Mouse (Mus musculus) megakaryocyte, adult 5-6 weeks (primary cell): ENCODE measurements around the gene Fbxw11. TPM values are rescaled to one million over a fixed set of nuclear protein-coding genes. Genes with fewer than 3 reads are reported as not detected.
A peak's percentile ranks its signal among the peaks of the same experiment; 100 is the strongest.
"Not testable (repeated sequence)": the region's sequence is repeated elsewhere in the genome, so short reads cannot be mapped to it uniquely, and the experiment has no call there.

Source experiments
- ATAC-seq: 2 replicates; pipeline ENCODE4 v1.8.0; 2016; ENCODE audit warnings: mild to moderate bottlenecking, inconsistent platforms; ENCODE audit not compliant: poor library complexity, severe bottlenecking
- total RNA-seq, 2 experiments: library from RNA; stranded (forward) in 1 of 2; stranded (reverse) in 1 of 2; fragments of 153-499, 151-499 nt in 1 of 2; fragments of 221-1000, 200-1000 nt in 1 of 2; gene quantifications; 2 replicates each; pipeline versions ENCODE4 v1.2.3 to v1.2.4; 2015 to 2017

Fbxw11 gene
- total RNA-seq, 2 experiments from 2014 or later: 30.0 to 47.0 TPM

DNA sequence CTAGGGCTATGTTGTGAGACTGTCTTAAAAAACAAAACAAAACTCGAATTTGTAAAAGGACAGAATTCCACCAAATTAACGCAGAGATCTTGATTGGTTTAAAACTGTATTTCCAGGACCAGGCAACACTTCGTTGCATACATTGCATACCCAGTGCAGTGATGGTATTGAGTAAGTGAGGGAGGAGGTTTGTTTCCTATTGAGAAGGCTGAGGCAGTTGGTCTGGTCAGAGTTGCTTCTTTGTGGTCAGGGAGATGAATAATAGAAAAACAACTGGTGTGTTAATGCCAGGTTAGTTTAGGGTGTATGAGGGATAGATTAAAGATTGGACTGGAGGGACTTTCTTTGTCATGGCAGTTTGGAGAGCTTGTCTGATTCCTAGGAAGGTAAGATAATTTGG, 23.1 kb downstream of the Fbxw11 start:
- ATAC-seq: peak; percentile 77

DNA sequence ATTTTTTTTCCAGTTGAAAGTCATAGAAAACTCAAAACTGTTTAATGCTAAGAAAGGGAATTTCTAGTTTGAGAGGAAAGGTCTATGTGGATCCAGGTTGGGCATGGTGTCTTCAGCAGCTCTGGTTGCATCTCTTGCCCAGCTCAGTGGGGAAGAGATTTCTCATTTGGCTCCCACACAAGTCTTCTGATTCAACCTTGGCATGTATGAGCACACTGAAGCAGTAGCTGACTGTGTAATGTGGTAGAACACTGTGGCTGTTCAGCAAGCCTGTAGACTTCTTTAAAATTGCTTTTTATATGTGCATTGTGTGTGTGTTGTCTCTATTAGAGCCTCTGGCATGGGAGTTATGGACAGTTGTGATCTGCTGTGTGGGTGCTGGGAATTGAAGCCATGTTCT, 24.5 kb downstream of the Fbxw11 start:
- ATAC-seq: no peak

DNA sequence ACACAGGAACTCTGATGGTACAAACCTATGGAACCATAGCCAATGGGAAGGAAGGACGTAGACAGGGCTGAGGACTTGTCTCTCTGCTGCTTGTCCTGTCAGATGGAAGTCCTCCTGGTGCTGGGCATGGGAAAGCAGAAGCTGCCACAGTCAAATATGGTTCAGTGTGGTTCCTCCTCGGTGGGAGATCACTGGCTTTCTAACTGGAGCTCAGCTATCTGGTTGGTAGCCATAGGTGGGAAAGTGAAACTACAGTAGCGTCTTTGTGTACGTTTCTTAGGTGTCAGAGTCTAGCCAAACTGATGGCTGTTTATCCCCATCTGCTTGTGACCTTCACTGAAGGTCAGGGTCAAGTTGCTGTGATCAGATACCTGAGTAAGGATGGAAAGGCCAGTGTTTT, 29.0 kb downstream of the Fbxw11 start:
- peak; percentile 81 for ATAC-seq

DNA sequence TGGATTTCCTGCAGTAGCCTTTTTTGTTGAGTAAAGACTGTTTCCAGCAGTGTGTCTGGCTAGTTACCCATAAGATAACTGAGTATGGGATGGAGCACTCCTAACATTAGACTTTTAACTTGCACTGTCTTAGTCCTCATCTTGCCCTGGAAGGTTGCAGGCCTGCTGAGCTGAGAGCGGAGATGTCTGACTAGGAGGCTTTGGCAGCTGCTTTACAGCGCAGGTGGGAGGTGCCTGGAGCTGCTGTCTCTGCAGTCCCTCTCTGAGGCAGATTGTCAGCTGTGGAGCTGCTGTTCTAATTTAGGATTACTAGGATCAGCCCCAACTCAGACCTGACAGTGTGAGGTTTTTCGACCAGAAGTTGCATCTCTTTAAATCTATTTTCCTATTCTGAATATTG, 34.3 kb downstream of the Fbxw11 start:
- ATAC-seq: no peak

DNA sequence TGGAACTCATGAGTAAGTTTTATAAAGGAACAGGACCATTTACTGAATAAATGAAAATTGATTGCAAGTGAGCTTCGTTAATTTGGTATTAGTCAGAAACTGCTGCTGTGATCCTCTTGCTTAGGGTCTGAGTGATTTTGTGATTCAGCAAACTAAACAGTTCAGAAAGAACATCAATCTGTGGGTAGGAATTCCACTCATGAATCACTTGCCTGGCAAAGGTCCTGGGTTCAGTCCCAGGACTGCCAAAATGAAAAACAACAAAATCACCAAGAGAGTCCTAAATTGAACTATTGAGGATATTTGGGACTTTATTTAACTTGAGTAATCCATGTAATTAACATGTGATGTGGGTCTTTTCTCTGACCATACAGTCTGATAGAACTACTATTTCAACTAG, 35.3 kb downstream of the Fbxw11 start:
- ATAC-seq: no peak

DNA sequence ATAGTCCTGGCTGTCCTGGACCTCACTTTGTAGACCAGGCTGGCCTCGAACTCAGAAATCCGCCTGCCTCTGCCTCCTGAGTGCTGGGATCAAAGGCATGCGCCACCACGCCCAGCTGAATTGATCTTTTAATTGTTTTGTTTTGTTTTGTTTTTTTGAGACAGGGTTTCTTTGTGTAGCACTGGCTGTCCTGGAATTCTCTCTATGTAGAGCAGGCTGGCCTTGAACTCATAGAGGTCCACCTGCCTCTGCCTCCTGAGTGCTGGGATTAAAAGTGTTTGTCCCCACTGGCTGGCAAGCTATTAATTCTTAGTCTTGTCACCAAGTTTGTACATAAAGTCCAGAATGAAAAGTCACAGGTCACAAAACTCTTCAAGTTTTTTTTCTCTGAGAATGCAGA, 36.6 kb downstream of the Fbxw11 start:
- not testable (repeated sequence) for ATAC-seq

DNA sequence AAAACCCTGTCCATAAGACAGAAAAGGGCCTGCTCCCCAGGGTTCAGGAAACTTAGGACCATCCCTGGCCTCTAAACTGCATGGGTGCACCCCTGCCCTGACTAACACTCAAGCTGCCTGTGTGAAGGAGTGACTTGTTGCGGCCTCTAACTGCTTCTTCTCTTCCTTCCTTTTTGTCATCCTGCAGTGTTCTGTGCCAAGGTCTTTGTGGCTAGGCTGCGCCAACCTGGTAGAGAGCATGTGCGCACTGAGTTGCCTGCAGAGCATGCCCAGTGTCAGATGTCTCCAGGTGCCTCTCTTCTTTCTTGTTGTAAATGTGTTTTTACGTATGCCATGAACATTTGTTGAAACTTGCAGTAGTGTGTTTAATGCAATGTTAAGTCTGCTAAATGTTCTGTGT, 37.5 kb downstream of the Fbxw11 start:
- peak; percentile 51 for ATAC-seq

DNA sequence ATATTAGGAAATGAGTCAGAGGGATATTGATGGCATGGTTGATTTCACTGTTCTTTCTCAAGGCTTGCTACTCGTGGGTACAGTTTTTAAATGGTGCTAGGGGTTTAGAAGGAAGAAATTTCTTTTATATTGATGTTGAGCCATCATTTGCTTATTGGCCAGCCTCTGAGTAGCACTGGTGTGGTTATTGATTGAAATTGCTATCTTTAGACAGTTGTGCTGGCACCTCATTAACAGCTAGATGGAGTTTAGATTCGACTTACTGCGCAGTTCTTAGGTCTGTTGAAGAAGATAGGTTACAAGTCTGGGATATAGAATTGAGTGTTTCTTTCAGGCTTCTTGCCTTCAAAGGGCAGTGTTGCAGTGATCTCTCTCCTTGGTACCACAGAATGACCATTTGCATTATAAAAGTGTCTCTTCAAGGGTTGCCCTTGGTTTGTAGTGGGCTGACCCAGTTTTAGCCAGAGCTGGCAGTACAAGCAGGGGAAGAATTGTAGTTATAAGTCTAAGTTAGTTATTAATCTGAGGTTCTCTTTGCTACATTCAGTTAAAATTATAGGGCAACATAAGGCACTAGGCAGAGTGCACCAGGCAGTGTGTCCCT, 38.8 kb downstream of the Fbxw11 start:
- ATAC-seq: no peak

DNA sequence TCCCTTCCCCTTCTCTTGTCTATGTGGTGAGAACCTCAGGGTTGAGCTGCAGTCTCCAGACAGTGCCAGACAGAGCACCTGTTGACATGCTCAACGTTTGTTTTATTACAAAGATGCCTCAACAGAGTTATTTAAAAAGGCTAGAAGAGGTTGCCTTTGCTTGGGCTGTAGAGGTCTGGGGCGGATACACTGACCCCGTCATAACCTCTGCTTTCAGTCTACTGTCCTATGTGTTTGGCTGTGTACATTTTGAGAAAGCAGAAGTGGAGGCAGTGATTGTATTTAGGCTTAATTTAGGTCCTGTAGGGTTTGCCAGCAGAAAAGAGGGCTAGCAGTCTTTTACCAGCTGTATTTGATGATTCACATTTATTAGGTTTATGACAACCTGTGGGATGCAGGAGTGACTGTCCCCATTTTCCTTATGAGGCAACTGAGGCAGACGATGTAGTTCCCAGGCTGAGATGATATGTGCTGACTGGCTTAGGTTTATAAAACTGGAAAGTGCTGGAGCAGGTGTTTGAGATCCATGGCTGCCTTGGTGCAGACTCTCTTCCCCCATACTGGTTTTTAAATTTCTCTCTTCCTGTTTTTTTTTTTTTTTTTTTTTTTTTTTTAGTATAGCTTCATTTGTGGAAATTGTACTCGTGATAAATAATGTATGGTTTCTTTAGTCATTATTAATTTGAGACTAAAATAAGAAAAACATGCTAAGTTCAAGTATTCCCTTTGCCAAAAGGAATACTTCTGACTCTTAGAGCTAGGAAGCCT, 40.0 kb downstream of the Fbxw11 start:
- ATAC-seq: peak; percentile 70

DNA sequence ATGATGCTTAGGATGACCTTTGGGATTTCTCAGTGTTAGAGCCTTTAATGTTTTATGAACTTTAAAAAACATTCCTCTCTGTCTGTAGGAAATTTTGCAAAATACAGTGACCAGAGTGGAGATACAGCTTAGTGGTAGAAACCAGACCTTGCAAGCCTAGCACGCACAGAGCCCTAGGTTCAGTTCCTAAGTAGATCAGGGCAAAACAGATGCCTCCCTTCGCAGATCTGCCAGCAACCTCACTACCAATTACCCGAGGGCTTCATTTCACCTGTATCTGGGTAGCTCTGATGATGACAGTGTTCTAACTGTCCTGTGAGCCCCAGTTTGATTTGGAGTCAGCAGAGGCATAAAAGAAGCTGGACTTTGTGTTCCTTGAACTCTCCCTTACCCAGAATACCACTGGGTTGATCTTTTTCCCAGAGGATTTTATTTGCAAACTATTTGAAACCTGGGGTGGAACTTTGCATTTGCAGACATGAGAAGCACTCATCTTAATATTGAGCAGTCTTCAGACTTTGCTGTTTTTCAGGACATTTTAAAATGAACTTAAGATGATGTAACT, 42.2 kb downstream of the Fbxw11 start:
- no peak for ATAC-seq

DNA sequence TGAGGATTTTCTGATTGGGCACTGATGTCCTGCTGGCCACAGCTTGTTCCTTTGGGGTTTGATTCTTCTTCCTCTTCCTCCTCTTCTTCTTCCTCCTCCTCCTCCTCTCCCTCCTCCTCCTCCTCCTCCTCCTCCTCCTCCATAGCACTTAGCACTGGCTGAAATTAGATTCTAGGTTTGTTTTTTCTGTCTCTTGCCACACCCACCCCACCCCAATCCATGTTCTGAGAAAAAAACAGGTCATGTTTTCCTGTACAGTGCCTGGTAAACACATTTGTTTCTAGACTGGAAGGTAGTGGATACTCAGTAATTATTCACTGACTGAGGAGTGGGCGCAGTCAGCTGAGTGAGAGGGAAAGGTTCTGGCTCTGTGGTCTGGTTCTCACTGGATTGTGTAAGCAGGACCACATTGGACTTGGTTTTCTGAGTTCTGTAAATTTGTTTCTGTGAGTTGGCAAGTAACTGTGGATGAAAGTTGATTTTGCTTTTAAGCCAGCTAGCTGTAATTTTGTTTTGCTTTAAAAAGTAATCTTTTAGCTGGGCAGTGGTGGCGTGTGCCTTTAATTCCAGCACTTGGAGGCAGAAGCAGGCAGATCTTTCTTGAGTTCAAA, 45.8 kb downstream of the Fbxw11 start:
- no peak for ATAC-seq

DNA sequence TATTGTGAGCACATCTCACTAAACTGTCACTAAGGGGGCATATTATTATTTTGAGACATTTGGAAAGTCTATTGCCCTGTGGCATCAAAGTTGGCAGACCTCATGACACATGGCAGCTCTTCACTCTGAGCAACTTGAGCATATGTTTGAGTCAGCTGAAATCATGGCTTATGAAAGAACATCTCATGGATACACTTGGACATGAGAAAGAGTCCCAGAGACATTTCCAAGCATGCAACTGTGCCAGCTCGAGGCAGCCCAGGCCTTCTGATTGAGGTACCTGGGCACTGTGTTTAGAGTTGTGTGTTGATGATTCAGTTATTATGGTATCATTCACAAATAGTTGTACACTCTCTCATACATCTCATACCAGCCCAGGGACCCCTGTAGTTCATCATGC, 47.0 kb downstream of the Fbxw11 start:
- ATAC-seq: no peak

DNA sequence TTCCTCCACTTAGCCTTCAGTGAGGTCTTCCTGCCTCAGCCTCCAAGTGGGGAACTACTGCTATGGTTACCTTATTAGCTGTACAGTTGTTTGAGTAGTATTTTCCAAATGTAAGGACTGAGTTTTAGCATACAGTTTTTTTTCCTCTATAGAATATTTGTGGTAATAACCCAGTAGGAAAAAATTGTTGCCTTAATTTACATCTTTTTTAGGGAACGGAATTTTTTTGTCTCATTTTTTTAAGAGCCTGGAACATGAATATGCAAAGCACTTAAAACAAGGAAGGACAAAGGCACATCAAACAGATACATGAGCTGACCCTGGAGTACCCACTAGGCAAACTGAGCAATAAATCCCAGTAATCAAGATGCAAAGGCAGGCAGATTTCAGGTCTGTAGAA, 50.3 kb downstream of the Fbxw11 start:
- no peak for ATAC-seq

DNA sequence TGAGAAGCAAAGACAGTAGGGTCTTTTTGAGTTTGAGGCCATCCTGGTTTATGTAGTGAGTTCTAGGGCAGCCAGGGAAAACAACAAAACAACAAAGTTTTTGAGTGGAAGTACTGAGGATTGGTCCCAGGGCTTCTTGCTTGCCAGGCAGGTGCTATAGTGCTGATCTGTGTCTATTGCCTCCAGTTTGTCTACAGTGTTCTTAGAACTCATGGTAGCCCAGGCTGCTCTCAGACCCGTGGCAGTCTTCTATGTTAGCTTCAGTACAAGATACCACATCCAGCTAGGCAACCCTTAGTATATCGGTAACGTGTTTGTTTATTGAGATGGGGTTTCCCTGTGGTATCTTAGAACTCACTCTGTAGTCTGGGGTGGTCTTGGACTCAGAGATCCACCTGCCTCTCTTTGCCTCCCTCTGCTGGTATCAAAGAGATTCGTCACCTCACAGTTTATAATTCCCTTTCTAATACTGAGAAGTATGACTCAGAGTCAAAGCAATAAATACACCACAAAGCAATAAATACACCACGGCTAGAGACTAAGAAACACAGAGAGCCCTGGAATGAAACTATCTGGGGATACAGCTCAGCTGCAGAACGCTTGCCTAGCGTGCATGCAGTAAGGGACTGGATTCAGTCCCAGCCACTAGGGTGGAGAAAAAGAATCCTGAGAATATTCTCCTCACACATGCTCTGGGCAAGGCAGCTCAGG, 51.1 kb downstream of the Fbxw11 start:
- ATAC-seq: no peak; the same call in 1 of the 2 replicates

DNA sequence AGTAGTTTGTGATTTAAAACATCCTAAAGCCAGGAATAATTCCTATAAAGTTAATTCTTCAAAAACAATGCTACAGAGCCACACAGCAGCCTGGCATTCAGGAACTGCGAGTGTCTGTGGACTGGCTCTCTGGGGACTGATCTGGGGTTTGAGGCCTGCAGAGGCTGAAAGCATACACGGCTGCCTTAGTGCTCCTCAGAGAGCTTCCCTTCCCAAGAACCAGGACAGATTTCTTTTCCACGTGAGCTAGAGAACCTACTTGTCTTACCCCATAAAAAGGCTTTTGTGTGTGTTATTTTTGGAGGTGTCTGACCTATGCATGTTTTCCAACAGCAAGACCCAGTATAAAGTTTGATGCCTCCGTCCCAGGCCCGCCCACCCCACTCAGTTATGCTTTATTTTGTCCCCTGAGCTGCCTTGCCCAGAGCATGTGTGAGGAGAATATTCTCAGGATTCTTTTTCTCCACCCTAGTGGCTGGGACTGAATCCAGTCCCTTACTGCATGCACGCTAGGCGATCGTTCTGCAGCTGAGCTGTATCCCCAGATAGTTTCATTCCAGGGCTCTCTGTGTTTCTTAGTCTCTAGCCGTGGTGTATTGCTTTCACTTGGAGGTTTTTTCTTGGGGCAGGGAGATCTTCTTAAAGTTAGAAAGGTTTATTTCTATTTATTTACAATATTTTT, 51.9 kb downstream of the Fbxw11 start:
- not testable (repeated sequence) for ATAC-seq

DNA sequence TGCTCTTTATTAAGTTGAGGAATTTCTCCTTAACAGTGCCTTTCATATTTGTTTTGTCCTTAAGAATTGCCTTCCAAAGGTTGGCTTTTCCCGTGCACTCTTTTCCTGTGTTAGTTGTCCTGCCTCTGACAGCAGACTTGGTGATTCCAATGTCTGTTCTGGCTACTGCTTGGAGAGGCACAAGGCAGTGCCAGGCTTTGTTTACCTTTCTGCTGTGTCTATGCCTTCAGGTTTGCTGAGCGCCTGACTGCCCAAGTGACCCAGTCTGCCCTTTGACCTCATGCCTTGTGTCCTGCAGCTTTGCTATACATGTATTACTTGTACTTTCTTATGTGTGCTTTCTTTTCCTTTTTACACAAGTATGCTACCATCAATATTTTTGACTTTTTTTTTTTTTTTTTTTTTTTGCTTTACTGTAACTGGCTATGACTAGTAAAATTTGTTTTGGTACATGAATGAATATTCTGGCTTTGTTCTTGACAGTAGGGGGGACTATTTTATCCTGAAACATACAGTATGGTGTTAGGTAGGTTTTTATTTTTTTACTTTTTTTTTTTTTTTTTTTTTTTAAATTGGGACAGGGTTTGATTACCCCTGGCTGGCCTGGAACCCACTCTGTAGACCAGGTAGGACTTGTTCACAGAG, 54.0 kb downstream of the Fbxw11 start:
- no peak for ATAC-seq

DNA sequence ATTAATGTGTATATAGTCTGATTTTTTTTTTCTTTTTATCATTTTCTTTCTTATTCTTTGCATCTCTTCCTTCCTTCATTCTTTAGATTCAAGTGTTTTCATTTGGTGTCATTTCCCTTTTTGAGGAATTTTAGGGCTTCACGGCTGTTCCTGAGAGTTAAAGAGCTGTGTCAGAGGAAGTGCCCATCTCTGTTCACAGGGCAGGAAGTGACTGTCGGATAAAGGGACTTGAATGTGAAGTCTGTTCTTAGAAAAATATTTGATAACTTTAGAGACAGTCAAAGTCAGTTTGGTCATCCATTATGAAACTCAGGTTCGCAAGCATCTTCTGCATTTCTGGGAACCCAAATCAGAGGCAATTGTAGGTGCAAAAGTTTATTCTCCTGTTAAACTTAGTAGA, 55.2 kb downstream of the Fbxw11 start:
- ATAC-seq: no peak

DNA sequence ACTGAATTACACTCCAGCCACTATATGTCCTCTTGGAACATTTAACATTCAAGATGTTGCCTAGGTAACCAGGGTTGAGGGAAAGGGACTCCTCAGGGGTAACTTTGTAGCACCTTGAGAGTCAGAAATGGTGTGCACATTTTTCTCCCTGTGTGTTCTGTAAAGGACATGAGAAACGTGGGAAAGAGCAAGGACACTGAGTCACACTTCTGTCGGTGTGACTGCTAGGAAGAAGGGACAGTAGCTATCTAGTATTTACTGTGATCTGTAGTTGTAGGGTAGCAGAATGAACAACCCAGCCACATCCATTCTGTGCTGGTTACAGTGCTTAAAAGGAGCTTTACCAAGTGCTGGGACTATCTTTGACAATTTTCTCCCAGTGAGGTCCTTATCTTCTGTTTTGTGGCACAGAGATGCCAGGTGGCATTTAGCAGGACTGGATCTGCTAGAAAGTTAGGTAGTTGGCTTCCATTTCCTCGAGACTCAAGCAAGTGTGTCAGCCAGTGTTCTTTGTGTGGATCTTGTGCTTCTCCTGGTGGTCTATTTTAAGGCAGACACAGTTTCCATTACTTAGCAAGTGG, 57.5 kb downstream of the Fbxw11 start:
- ATAC-seq: no peak

DNA sequence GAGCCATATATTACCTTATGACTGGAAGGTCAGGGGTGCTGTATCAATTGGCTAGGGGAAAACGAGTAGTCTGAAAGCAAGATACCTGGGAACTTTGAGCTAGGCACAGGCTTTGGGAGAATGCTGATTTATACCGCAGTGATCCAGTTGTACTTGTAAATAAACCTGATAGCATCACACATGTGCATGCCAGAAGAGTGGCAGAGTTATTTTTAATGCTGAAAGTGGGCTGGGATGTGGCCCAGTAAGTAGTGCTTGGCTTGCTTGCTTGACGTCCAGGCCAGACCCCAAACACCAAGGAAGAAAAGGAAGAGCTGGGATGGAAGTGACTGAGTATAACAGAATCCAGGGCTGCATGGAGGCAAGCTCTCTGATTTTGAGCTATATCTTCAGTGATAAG, 59.0 kb downstream of the Fbxw11 start:
- ATAC-seq: no peak
